Mouse (Mus musculus) lung, postnatal 0 days (tissue): ENCODE measurements around the gene Skp2. TPM values are rescaled to one million over a fixed set of nuclear protein-coding genes. Genes with fewer than 3 reads are reported as not detected.

Source experiments
- ATAC-seq: fragments of 200-750 bp; cut with Nextera tagmentation; 2 replicates; pipeline ENCODE4 v1.8.0; 2017; ENCODE audit warnings: moderate library complexity
- DNase-seq: peaks from one replicate; pipeline ENCODE4 v3.0.0-alpha.2; 2016; ENCODE audit warnings: low spot score
- H3K27ac ChIP-seq: fragments of 300-500 bp; sonication (generic); 2 replicates; pipeline ENCODE4 v1.5.1; 2014; ENCODE audit warnings: antibody characterized with exemption, mild to moderate bottlenecking, low read length, mixed read lengths
- H3K27me3 ChIP-seq: fragments of 300-500 bp; sonication (generic); replicated peaks from 2 replicates; pipeline ENCODE4 v1.6.1; 2014; ENCODE audit warnings: low read length, mixed read lengths; ENCODE audit not compliant: insufficient read depth
- H3K36me3 ChIP-seq: fragments of 300-500 bp; sonication (generic); 2 replicates; pipeline ENCODE4 v1.6.1; 2014; ENCODE audit warnings: low read length, mixed read lengths; ENCODE audit not compliant: insufficient read depth
- H3K4me1 ChIP-seq: fragments of 300-500 bp; sonication (generic); 2 replicates; pipeline ENCODE4 v1.6.1; 2014; ENCODE audit warnings: antibody characterized with exemption, low read depth, low read length, mixed read lengths; ENCODE audit not compliant: insufficient read depth
- H3K4me2 ChIP-seq: fragments of 300-500 bp; sonication (generic); replicated peaks from 2 replicates; pipeline ENCODE4 v1.6.1; 2014; ENCODE audit warnings: low read depth, mild to moderate bottlenecking, low read length, moderate library complexity, mixed read lengths
- H3K4me3 ChIP-seq: fragments of 300-500 bp; sonication (generic); 2 replicates; pipeline ENCODE4 v1.5.1; 2014; ENCODE audit warnings: low read depth, low read length
- H3K9ac ChIP-seq: fragments of 300-500 bp; sonication (generic); replicated peaks from 2 replicates; pipeline ENCODE4 v1.6.1; 2014; ENCODE audit warnings: low read depth, mild to moderate bottlenecking
- H3K9me3 ChIP-seq: fragments of 300-500 bp; sonication (generic); 2 replicates; pipeline ENCODE4 v1.6.1; 2016; ENCODE audit warnings: low read length, mixed read lengths
- CTCF ChIP-seq: IDR thresholded peaks from 2 replicates; pipeline ENCODE4 v1.5.1; 2016; ENCODE audit warnings: antibody characterized with exemption, mild to moderate bottlenecking
- EP300 ChIP-seq: IDR thresholded peaks from 2 replicates; pipeline ENCODE4 v1.6.1; 2016; ENCODE audit warnings: antibody characterized with exemption, mild to moderate bottlenecking, control low read depth
- WGBS: fragments of 180-500 bp; shearing (Covaris S2); extraction: QIAGEN DNeasy Blood & Tissue Kit; methylation state at CpG from one replicate; pipeline ENCODE4 v1.1.7; 2014; 5-methylcytosine and 5-hydroxymethylcytosine counted together
- polyA plus RNA-seq: library from polyadenylated mRNA; unstranded; fragments of >200 nt; fragmentation: Nextera tagmentation; extraction: Ambion mirVana; gene quantifications from 2 replicates; pipeline ENCODE4 v1.2.1, GENCODE M21; 2015

The Skp2 gene
- polyA plus RNA-seq, 1 experiment from 2014 or later = 5.0 TPM

GRCm38 (mm10) chr15:9118852-9119251, 36.4 kb downstream of the Skp2 start:
- Histone ChIP-seq H3K4me3 (no peak overlapping the region), H3K36me3 (0 out of 2 replicates have a peak, but pooled peaks cover 5% of the 10 kb centered on the region), H3K27me3 (no peaks in the 10 kb centered on the region), H3K4me2 (no peak overlapping the region), H3K27ac (no peak overlapping the region), H3K9me3 (no peaks in the 10 kb centered on the region), H3K9ac (no peak overlapping the region), H3K4me1 (no peaks in the 10 kb centered on the region)
- no peak for DNase-seq
- 88% methylated on average over 4 of the region's 4 CpGs for WGBS
- no peak for TF ChIP-seq CTCF
- no peak for TF ChIP-seq EP300
- no peak for ATAC-seq

DNA sequence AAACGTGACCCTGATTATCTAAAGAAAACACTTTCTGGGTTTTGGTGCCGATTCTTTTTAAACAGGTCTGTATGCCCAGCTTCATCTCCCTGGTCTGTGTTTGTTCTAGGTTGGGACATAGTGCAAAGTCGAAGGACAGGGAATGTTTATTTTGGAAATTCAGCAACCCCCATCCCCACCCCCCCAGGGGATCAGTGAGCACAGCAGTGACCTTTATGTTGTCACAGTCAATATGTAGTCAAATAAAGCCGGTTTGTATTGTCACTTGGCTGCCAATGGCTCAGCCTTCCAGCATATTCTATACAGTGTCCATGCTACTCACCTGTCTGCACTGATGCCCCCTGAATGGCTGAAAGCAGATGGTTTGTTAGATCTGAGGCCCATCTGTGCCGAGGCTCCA, 40.6 kb downstream of the Skp2 start:
- 27% methylated on average over 5 of the region's 5 CpGs for WGBS
- ATAC-seq = no peak

DNA sequence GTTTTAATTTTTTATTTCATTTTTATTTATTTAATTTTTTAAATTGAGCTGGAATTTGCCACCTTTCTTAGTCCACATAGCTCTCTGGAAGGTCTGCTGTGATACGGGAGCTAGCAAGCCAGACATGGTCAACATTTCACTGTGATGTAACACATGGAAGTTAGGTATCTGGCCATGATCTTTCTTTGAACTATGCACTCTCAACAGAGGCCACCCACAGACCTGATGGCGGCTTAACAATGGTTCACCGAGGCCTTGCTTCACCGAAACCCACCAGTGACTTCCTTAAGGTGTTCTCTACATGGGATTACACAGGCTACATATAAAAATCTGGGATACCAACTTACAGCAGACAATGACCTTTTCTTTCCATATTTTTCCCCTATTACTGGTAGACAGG, 41.1 kb downstream of the Skp2 start:
- no peak for TF ChIP-seq EP300
- TF ChIP-seq CTCF = no peak
- H3K27ac ChIP-seq = no peak overlapping the region
- no peak overlapping the region for H3K4me2 ChIP-seq
- H3K4me1 ChIP-seq = no peaks in the 10 kb centered on the region
- DNase-seq (no peak), ATAC-seq (no peak)
- H3K9me3 ChIP-seq = no peaks in the 10 kb centered on the region
- no peaks in the 10 kb centered on the region for H3K36me3 ChIP-seq
- no peaks in the 10 kb centered on the region for H3K27me3 ChIP-seq
- WGBS = 57% methylated on average over 4 of the region's 4 CpGs
- no peak overlapping the region for H3K4me3 ChIP-seq
- no peak overlapping the region for H3K9ac ChIP-seq

More for the DNA sequence above, 40.6 kb downstream of the Skp2 start:
- no peak overlapping the region for H3K4me2 ChIP-seq
- no peaks in the 10 kb centered on the region for H3K27me3 ChIP-seq
- DNase-seq = no peak
- no peak for TF ChIP-seq EP300
- no peak for TF ChIP-seq CTCF
- H3K36me3 ChIP-seq = no peaks in the 10 kb centered on the region
- no peak overlapping the region for H3K9ac ChIP-seq
- no peaks in the 10 kb centered on the region for H3K9me3 ChIP-seq
- no peak overlapping the region for H3K27ac ChIP-seq
- H3K4me1 ChIP-seq = no peaks in the 10 kb centered on the region
- H3K4me3 ChIP-seq = no peak overlapping the region

- Histone ChIP-seq H3K4me1 (no peaks in the 10 kb centered on the region), H3K9ac (no peak overlapping the region), H3K4me3 (no peak overlapping the region), H3K9me3 (no peaks in the 10 kb centered on the region), H3K36me3 (no peaks in the 10 kb centered on the region), H3K4me2 (no peak overlapping the region), H3K27me3 (no peaks in the 10 kb centered on the region), H3K27ac (no peak overlapping the region)
- ATAC-seq (no peak), DNase-seq (peak; percentile 31)
- WGBS = 56% methylated on average over 9 of the region's 9 CpGs
- no peak for TF ChIP-seq EP300
- TF ChIP-seq CTCF = no peak
Observed at GRCm38 (mm10) chr15:9113556-9113955, 41.7 kb downstream of the Skp2 start.

- H3K27ac ChIP-seq = no peak overlapping the region
- TF ChIP-seq EP300 (no peak), CTCF (no peak)
Observed at GRCm38 (mm10) chr15:9111648-9112047, 43.6 kb downstream of the Skp2 start.

GRCm38 (mm10) chr15:9110526-9111347, 44.5 kb downstream of the Skp2 start:
- Histone ChIP-seq H3K36me3 (peaks cover 8% of the 10 kb centered on the region; the same call in 1 of the 2 replicates), H3K9ac (no peak overlapping the region)
- no peak for ATAC-seq

More at GRCm38 (mm10) chr15:9111648-9112047, 43.6 kb downstream of the Skp2 start:
- H3K27me3 ChIP-seq = no peaks in the 10 kb centered on the region
- no peak overlapping the region for H3K4me2 ChIP-seq
- no peaks in the 10 kb centered on the region for H3K9me3 ChIP-seq
- DNase-seq (no peak), ATAC-seq (no peak)
- 73% methylated on average over 3 of the region's 3 CpGs for WGBS
- no peak overlapping the region for H3K9ac ChIP-seq
- peaks cover 8% of the 10 kb centered on the region; the same call in 1 of the 2 replicates for H3K36me3 ChIP-seq
- no peak overlapping the region for H3K4me3 ChIP-seq
- H3K4me1 ChIP-seq = no peaks in the 10 kb centered on the region

More at GRCm38 (mm10) chr15:9110526-9111347, 44.5 kb downstream of the Skp2 start:
- no peak overlapping the region for H3K4me2 ChIP-seq
- 71% methylated on average over 6 of the region's 6 CpGs for WGBS
- H3K4me3 ChIP-seq = no peak overlapping the region
- H3K9me3 ChIP-seq = no peaks in the 10 kb centered on the region
- H3K4me1 ChIP-seq = no peaks in the 10 kb centered on the region
- no peak for TF ChIP-seq EP300
- TF ChIP-seq CTCF = no peak
- H3K27me3 ChIP-seq = no peaks in the 10 kb centered on the region
- DNase-seq = no peak
- no peak overlapping the region for H3K27ac ChIP-seq
